Mouse (Mus musculus) inflammation-experienced regulatory T-cells (primary cell): ENCODE data around the gene Gabrg3. TPM values are rescaled to one million over a fixed set of nuclear protein-coding genes. Genes with fewer than 3 reads are reported as not detected.

Source experiments
- polyA plus RNA-seq, 2 experiments: library from polyadenylated mRNA; unstranded; fragments of 100-300 nt; shearing (Covaris generic); gene quantifications; one replicate each; pipeline ENCODE4 v1.2.1; 2017

Gabrg3 gene
- 1 to 10 TPM in 1 of 2 experiments, under 1 TPM in 1; 0.28 to 1.2 TPM for polyA plus RNA-seq

DNA sequence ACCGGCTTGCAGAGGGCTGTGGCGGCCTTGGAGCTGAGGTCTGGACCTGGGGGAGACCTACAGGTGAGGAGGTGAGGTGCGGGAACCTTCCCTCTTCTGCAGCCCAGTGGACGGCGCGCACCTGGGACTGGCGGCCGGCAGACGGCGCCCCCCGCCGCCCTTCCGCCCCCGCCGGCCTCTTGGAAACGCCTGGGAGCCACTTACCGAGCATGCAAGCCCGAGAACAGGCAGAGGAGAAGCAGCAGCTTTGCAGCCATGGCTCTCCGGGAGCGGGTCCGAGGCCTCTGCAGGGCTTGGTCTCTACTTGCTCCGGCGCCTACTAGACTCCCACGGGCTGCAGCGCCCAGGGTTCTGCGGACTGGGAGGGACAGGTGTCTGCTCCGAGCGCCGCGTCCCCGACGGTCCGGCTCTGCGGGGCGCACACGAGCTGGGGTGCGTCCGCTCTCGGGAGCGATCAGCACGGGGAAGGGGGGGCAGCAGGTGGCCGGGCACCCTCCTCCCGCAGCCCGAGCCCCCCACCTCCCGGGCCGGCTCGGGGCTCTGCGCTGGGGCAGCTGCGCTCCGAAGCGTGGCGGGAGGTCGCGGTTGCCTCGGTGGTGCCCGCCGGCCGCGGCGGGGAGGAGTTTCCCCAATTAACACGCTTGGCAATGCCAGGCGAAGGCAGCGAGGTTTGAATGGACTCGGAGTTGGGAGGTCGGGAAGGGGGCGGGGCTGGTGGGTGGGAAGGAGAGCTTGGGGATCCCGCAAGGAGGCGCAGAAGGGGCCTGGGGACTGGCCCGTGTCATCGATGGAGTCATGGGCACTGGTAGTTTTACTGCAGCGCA lies at the start of gene Gabrg3:
Gene Gabrg3 (minus strand): TSS at position 672 of the 824 bp plus-strand sequence.

GRCm38 (mm10) chr7:57419392-57419791 lies 32.4 kb upstream of the Gabrg3 start, which contains the start of gene Gabrb3:
TSS of gene Gabrb3 (plus strand) at chr7:57419692.

Other genes with a start within 250 kb of the Gabrg3 start
- under 1 TPM; 0.18 to 0.67 TPM for gene Gabrb3, start 32.5 kb upstream of the Gabrg3 start, polyA plus RNA-seq
- gene Gabra5, start 122.9 kb upstream of the Gabrg3 start, polyA plus RNA-seq = not detected